Mouse (Mus musculus): ENCODE data around the gene Klhl10. TPM values are rescaled to one million over a fixed set of nuclear protein-coding genes. Genes with fewer than 3 reads are reported as not detected.

Gene Klhl10
- polyA plus RNA-seq, 1 experiment from 2014 or later: 0.43 TPM

GRCm38 (mm10) chr11:100400842-100401241 lies 40.9 kb upstream of the Klhl10 start:
- 72% methylated on average over 6 of the region's 6 CpGs for WGBS
- no peaks in the 10 kb centered on the region for H3K36me3 ChIP-seq (ENCODE audit: insufficient read depth, low read length)
- H3K4me2 ChIP-seq (replicated peaks; ENCODE audit: low read depth, low read length): no peak overlapping the region
- H3K27ac ChIP-seq (ENCODE audit: low read length): no peak overlapping the region
- no peak overlapping the region for H3K4me3 ChIP-seq (ENCODE audit: low read depth, low read length)
- no peak overlapping the region for H3K9ac ChIP-seq (replicated peaks; ENCODE audit: low read depth)
- H3K9me3 ChIP-seq (ENCODE audit: low read length): no peaks in the 10 kb centered on the region
- H3K27me3 ChIP-seq (replicated peaks; ENCODE audit: insufficient read depth, low read length): no peaks in the 10 kb centered on the region
- no peak for ATAC-seq
- TF ChIP-seq CTCF (IDR thresholded peaks at IDR 0.05): no peak
- no peak for TF ChIP-seq EP300 (IDR thresholded peaks at IDR 0.05)
- no peak for DNase-seq (ENCODE audit: low spot score)
- peaks cover 15% of the 10 kb centered on the region; the same call in 1 of the 2 replicates for H3K4me1 ChIP-seq (ENCODE audit: insufficient read depth, low read depth, low read length)

GRCm38 (mm10) chr11:100402240-100402639 lies 39.5 kb upstream of the Klhl10 start:
- TF ChIP-seq EP300 (IDR thresholded peaks at IDR 0.05): no peak
- TF ChIP-seq CTCF (IDR thresholded peaks at IDR 0.05): no peak
- no peak overlapping the region for H3K4me3 ChIP-seq (ENCODE audit: low read depth, low read length)
- no peaks in the 10 kb centered on the region for H3K9me3 ChIP-seq (ENCODE audit: low read length)
- ATAC-seq (no peak), DNase-seq (ENCODE audit: low spot score) (peak; percentile 40)
- no peaks in the 10 kb centered on the region for H3K27me3 ChIP-seq (replicated peaks; ENCODE audit: insufficient read depth, low read length)
- no peaks in the 10 kb centered on the region for H3K36me3 ChIP-seq (ENCODE audit: insufficient read depth, low read length)
- no peak overlapping the region for H3K4me2 ChIP-seq (replicated peaks; ENCODE audit: low read depth, low read length)
- no peak overlapping the region for H3K9ac ChIP-seq (replicated peaks; ENCODE audit: low read depth)
- peak overlapping the region; percentile 85 for H3K27ac ChIP-seq (ENCODE audit: low read length)
- WGBS: 28% methylated on average over 6 of the region's 6 CpGs
- H3K4me1 ChIP-seq (ENCODE audit: insufficient read depth, low read depth, low read length): peaks cover 15% of the 10 kb centered on the region; the same call in 1 of the 2 replicates

GRCm38 (mm10) chr11:100402682-100403081 lies 39.0 kb upstream of the Klhl10 start:
- Histone ChIP-seq H3K36me3 (ENCODE audit: insufficient read depth, low read length) (no peaks in the 10 kb centered on the region), H3K9me3 (ENCODE audit: low read length) (no peaks in the 10 kb centered on the region), H3K4me3 (ENCODE audit: low read depth, low read length) (no peak overlapping the region), H3K27ac (ENCODE audit: low read length) (peak overlapping the region; percentile 85), H3K4me1 (ENCODE audit: insufficient read depth, low read depth, low read length) (peaks cover 15% of the 10 kb centered on the region; the same call in 1 of the 2 replicates), H3K4me2 (replicated peaks; ENCODE audit: low read depth, low read length) (no peak overlapping the region), H3K9ac (replicated peaks; ENCODE audit: low read depth) (no peak overlapping the region), H3K27me3 (replicated peaks; ENCODE audit: insufficient read depth, low read length) (no peaks in the 10 kb centered on the region)
- peak; percentile 43 for ATAC-seq
- WGBS: 60% methylated on average over 1 of the region's 2 CpGs
- TF ChIP-seq CTCF (IDR thresholded peaks at IDR 0.05) (no peak), EP300 (IDR thresholded peaks at IDR 0.05) (0 out of 2 replicates have a peak, but pooled peaks have one; percentile 6)
- DNase-seq (ENCODE audit: low spot score): peak; percentile 83

GRCm38 (mm10) chr11:100403445-100404134 lies 38.1 kb upstream of the Klhl10 start:
- 30% methylated on average over 10 of the region's 10 CpGs for WGBS
- Histone ChIP-seq H3K9ac (replicated peaks; ENCODE audit: low read depth) (no peak overlapping the region), H3K27me3 (replicated peaks; ENCODE audit: insufficient read depth, low read length) (no peaks in the 10 kb centered on the region), H3K4me1 (ENCODE audit: insufficient read depth, low read depth, low read length) (peaks cover 12% of the 10 kb centered on the region; the same call in 1 of the 2 replicates), H3K27ac (ENCODE audit: low read length) (peak overlapping the region; percentile 85), H3K36me3 (ENCODE audit: insufficient read depth, low read length) (peaks cover under 1% of the 10 kb centered on the region; the same call in 1 of the 2 replicates), H3K4me3 (ENCODE audit: low read depth, low read length) (no peak overlapping the region), H3K4me2 (replicated peaks; ENCODE audit: low read depth, low read length) (no peak overlapping the region), H3K9me3 (ENCODE audit: low read length) (no peaks in the 10 kb centered on the region)
- TF ChIP-seq EP300 (IDR thresholded peaks at IDR 0.05) (no peak), CTCF (IDR thresholded peaks at IDR 0.05) (no peak)
- peak; percentile 56 for ATAC-seq
- peak; percentile 69 for DNase-seq (ENCODE audit: low spot score)

GRCm38 (mm10) chr11:100404456-100405074 lies 37.2 kb upstream of the Klhl10 start:
- Histone ChIP-seq H3K4me3 (ENCODE audit: low read depth, low read length) (no peak overlapping the region), H3K27me3 (replicated peaks; ENCODE audit: insufficient read depth, low read length) (no peaks in the 10 kb centered on the region), H3K4me2 (replicated peaks; ENCODE audit: low read depth, low read length) (no peak overlapping the region), H3K36me3 (ENCODE audit: insufficient read depth, low read length) (peaks cover 5% of the 10 kb centered on the region; the same call in 1 of the 2 replicates), H3K9ac (replicated peaks; ENCODE audit: low read depth) (no peak overlapping the region), H3K4me1 (ENCODE audit: insufficient read depth, low read depth, low read length) (peaks cover 12% of the 10 kb centered on the region; the same call in 1 of the 2 replicates), H3K9me3 (ENCODE audit: low read length) (no peaks in the 10 kb centered on the region), H3K27ac (ENCODE audit: low read length) (peak overlapping the region; percentile 85; the same call in 1 of the 2 replicates)
- no peak for DNase-seq (ENCODE audit: low spot score)
- WGBS: 86% methylated on average over 3 of the region's 3 CpGs
- no peak for TF ChIP-seq EP300 (IDR thresholded peaks at IDR 0.05)
- no peak for ATAC-seq

GRCm38 (mm10) chr11:100406273-100406672 lies 35.4 kb upstream of the Klhl10 start:
- Histone ChIP-seq H3K9ac (replicated peaks; ENCODE audit: low read depth) (no peak overlapping the region), H3K4me2 (replicated peaks; ENCODE audit: low read depth, low read length) (no peak overlapping the region), H3K36me3 (ENCODE audit: insufficient read depth, low read length) (peaks cover 5% of the 10 kb centered on the region; the same call in 1 of the 2 replicates), H3K9me3 (ENCODE audit: low read length) (no peaks in the 10 kb centered on the region), H3K27ac (ENCODE audit: low read length) (0 out of 2 replicates have a peak overlapping the region, but pooled peaks have one; percentile 52), H3K4me1 (ENCODE audit: insufficient read depth, low read depth, low read length) (peaks cover 8% of the 10 kb centered on the region; the same call in 1 of the 2 replicates), H3K4me3 (ENCODE audit: low read depth, low read length) (no peak overlapping the region), H3K27me3 (replicated peaks; ENCODE audit: insufficient read depth, low read length) (no peaks in the 10 kb centered on the region)
- WGBS: 64% methylated on average over 8 of the region's 8 CpGs
- DNase-seq (ENCODE audit: low spot score) (peak; percentile 71), ATAC-seq (peak; percentile 39)
- TF ChIP-seq CTCF (IDR thresholded peaks at IDR 0.05) (no peak), EP300 (IDR thresholded peaks at IDR 0.05) (no peak)
